Mouse (Mus musculus) CH12F3 (cell line): ENCODE measurements around the gene Gpr182.

Source experiments
- in situ Hi-C: fragments of 300-500 bp; cut with MboI; formaldehyde crosslinking; loops from 2 replicates; pipeline ENCODE4 v1.14.3; 2020; ENCODE audit warnings: low sequenced_read_pairs

Gene Gpr182

DNA sequence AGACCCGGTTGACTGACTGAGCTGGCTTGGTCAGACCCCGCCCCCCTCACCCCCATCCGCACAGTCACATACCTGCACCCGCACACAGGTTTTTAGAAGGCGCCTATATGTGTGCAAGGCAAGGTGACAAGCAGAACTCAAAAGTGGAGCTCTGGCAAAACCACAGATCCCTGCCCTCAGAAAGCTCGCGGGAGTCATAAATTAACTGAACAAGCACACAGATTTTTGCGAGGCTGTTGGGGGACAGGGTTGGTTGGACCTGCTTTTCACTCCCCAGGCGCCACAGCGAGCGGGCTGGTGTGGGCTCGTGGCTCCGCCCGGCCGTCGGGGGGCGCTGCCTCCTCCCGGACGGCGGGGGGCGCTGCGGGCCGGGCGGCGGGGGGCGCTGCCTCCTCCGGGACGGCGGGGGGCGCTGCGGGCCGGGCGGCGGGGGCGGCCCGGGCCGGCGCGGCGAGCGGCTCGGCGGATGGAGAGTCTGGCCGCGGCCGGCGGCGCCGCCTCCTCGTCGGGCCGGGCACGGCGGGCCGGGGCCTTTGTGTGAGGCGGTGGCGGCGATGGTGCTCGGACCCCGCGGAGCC lies 12.4 kb downstream of the Gpr182 start, which contains the start of gene Zbtb39:
Gene Zbtb39 (plus strand): TSS at position 456 of the 578 bp plus-strand sequence.
- in situ Hi-C loops = loop anchor here (10.0 kb wide), 1 partner anchor 54 kb away; no protein-coding TSS in a partner anchor

DNA sequence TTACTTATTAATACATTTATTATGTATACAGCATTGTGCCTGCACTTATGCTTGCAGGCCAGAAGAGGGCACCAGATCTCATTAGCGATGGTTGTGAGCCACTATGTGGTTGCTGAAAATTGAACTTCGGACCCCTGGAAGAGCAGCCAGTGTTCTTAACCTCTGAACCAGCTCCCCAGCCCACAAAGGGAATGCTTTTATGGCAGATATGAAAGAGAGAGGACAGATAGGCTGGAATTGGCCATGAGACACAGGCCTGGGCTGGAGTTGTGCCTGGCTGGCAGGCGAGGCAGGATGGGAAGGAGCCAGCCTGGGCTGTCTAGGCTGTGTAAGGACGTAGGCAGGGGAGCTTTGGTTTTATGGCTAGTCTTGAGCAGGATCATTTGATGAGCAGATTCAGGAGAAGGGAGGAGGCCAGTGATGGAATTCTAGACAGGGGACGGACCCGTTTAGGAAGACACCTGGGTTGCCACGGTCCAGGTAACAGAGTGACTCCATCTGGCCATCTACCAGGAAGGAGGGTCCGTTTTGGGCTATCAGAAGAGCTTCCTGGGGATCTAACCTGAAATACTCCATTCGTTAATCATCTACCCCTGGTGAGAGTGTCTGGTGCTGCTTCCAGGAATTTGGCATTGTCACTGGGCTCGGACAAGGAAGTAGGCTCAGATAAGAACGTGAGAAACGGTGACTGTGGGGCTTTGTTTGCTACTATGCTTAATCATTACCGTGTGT lies 13.2 kb downstream of the Gpr182 start:
- in situ Hi-C loops = loop anchor here (10.0 kb wide), 1 partner anchor 54 kb away; no protein-coding TSS in a partner anchor

DNA sequence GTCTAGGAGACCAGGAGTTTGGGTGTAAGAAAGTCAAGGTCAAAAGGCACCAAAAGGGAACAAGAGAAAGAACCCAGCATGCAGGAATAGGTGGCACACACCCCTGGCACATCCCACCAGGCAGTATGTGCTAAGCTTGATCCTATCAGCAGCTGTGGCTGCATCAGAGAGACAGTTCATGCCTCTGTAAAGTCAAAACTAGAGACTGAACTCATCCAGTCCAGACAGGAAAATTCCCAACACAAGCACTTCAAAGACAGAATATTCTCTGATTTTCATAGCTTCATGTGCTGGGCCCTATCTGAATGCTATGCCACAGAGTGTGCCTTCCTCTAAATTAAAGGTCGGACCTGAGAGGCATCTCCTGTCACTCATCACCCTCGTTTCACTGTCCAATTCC lies 14.0 kb downstream of the Gpr182 start:
- in situ Hi-C loops = loop anchor here (10.0 kb wide), 1 partner anchor 53 kb away; no protein-coding TSS in a partner anchor

DNA sequence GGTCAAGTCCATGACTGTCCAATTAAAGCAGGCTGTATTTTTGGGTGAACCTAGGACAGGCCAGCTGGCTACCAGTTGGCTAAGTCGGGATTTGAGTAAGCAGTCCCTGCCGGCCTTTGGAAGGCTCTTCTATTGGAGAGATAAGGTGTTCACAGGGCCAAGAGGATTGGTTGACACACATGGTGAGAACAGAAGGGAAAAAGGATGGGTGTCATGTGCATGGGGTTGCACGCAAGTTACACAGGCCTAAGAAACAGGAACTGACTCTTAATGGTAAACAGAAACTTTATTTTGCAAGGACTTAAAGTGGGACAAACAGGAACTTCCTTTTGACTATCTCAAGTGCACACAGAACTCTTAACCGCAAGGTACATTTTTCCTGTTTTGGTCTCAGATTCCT lies 14.6 kb downstream of the Gpr182 start:
- in situ Hi-C loops = loop anchor here (10.0 kb wide), 1 partner anchor 52 kb away; no protein-coding TSS in a partner anchor

DNA sequence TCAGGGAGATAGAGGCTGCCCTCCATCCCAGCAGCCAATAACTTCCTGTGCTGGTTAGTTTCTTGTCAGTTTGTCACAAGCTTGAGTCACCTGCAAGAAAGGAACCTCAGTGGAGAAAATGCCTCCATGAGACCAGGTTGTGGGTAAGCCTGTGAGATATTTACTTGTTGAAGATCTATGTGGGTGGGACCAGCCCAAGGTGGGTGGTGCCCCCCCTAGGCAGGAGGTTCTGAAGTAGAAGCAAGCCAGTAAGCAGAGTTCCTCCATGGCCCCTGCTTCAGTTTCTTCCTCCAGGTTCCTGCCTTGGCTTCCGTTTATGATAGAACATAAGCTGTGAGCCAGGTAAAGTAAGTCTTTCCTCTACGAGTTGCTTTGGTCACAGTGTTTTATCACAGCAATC lies 15.3 kb downstream of the Gpr182 start:
- in situ Hi-C loops = loop anchor here (10.0 kb wide), 1 partner anchor 51 kb away; no protein-coding TSS in a partner anchor

DNA sequence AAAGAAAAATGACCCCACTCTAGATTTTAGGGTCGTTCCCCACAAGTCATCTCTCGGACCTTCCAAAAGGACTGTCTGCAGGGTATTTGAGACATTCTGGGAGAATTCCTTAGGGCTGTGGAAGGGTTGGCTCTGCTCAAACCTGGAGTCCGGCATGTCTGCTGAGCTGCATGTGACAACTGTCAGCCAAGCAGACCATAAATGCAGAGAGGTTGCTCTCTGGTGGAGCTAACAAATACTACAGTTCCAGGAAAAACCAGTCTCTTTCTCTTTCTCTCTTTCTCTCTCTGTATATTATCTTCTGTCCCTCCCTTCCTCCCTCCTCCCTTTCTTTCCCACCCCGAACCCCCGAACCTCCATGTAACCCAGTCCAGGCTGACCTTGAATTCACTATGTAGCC lies 17.1 kb downstream of the Gpr182 start:
- in situ Hi-C loops = loop anchor here (10.0 kb wide), 1 partner anchor 50 kb away; no protein-coding TSS in a partner anchor

DNA sequence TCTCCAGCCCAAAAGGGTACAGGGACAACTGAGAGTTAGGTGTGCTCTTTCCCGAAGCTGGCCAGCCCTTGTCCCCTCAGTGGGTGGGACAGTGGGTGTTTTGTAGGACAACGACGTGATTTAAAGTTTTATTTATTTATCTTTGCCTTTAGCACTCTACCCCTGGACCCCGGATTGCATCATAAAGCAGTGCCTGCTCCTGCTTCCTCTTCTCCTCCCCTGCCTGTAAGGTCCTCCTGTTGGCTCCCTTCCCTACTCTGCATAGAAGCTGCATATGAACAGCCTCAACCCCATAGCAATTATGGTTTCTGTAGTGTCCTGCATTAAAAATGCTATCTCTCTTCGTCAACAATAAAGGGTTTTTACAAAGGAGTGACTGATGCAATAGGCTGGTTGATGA lies 20.1 kb downstream of the Gpr182 start:
- in situ Hi-C loops = loop anchor here (10.0 kb wide), 1 partner anchor 47 kb away; no protein-coding TSS in a partner anchor

DNA sequence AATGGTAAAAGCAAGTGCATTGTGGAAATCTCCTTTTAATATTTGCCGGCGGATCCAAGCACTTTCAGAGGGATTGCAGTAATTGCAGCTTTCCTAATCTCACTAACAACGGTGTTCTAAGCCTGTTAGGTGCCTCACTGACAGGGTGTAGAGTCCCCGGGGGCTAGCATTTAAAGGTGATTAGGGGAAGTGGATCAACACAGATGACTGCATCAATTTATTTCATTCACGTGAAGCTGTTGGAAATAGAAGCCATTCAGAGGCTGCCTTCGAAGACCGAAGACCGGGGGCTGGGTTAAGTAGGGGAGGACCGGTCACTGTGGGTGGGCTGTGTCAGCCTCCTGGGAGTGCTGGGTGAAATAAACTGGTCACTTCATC lies 20.6 kb downstream of the Gpr182 start:
- in situ Hi-C loops = loop anchor here (10.0 kb wide), 1 partner anchor 46 kb away; no protein-coding TSS in a partner anchor

DNA sequence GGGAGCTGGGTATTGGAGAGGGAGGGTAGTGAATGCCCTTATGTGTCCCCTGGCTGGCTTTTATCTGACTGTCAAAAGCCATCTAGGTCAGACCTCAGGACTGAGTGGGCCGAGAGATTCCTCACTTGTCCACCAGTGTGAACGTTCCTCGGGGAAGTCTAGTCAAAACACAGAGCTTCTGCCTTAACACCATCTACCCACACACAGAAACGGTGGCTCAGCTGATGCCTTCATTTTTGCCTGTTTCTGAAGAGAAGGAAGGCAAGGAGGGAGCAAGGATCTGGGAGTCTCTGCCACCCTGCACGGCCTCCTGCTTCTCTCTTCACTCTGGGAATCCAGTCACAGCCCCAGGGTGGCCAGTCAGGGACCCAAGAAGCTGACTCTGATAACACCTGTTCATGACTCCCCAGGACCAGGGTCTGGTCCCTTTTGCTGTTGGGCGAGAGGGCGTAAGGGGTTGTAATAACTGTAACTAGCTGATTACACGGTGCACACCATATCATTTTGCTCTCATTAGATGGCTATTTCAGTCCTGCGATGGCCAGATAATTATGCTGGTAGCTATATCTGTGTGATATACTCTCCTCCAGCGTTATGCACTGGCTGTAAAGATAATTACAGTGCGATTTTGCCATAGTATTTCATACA lies 21.1 kb downstream of the Gpr182 start:
- in situ Hi-C loops = loop anchor here (10.0 kb wide), 1 partner anchor 46 kb away; no protein-coding TSS in a partner anchor

DNA sequence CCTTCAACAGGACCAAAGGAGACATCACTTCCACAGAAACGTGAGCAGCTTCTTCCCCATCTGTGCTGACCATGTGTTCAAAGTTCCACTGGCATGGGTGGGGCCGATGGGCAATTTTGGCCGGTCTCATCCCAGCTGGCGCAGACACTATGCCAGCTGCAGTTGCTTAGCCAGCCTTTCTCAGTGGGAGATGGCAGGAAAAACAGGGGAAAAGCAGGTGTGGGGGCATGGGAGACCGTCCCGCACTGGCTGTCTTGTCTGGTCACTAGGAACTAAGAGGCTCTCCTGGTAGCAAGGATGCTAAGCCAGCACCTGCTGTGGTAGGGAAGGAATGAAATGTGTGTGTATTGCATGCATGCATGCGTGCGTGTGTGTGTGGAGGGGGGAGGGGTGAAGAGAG lies 23.1 kb downstream of the Gpr182 start:
- in situ Hi-C loops = no loop called here

DNA sequence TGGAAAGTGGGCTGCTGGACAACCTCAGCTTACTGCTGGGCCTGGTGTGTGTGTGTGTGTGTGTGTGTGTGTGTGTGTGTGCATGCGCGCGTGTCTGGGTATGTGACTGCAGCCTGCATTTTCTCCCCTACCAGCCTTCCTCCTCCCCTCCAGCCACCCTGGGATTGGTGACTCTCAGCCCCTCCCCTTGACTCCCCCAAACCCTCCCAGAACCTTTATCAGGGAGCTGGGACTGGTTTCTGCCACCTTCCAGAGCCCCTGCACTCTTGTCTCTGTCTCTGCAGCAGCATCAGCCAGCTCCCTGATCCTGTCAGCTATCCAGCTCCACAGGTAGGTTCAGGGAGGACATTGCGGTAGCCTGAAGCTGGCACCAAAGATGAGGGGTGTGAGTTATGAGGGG lies 26.4 kb downstream of the Gpr182 start:
- in situ Hi-C loops = no loop called here

DNA sequence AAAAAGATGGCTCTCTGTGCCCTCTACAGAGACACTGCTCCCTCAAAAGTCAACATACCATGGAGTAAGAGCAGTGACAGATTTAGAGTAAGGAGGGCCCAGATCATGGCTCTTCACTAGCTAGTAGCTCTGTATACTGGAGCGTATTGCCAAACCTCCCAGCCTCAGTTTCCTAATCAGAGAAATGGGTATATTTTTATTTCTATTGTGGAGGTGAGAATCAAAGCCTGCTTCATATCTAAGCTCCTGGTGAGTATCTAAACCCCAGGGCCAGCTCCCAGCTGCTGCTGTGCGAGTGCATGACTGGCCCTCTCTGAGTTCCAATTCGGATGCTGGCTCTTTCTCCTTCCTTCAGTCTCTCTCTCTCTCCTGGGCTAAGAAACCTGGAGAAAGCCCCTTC lies 27.4 kb downstream of the Gpr182 start, which contains the start of gene Tac2:
Gene Tac2 (plus strand): TSS at position 301 of the 400 bp plus-strand sequence.
- in situ Hi-C loops = no loop called here

DNA sequence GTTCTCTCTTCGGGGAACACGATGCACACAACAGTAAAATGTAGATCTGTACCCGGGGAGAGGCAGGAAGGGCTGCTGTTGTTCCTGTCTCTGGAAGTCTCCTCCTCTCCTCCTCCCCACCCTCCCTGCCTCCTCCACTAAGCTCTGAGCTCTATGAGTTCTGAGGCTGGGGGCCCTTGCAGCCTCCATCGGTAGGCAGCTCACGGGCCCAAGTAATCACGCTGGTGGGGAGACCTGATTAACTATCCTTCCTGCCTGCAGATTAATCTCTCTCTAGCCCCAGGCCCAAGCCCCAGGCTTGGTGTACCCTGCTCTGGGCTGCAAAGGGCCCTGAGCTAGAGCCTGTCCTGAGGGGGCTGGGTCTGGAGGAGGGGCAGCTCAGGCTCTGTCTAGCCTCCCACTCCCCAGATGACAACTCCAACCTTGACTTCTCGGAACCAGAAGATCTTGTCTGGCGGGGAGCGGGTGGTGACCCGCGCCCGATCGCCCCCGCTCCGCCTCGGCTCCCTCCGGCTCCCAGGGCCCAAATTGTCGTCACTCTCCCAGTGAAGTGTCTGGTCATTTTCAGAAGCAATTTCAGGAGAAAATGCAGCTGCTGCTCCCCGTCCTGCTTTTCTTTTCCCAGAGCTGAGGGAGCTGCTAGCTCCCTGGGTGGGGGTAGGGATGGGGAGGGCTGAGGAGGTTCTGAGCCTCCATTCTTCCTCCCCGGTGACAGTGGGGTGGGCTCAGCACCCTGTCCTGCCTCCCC lies 29.7 kb downstream of the Gpr182 start:
- in situ Hi-C loops = no loop called here

DNA sequence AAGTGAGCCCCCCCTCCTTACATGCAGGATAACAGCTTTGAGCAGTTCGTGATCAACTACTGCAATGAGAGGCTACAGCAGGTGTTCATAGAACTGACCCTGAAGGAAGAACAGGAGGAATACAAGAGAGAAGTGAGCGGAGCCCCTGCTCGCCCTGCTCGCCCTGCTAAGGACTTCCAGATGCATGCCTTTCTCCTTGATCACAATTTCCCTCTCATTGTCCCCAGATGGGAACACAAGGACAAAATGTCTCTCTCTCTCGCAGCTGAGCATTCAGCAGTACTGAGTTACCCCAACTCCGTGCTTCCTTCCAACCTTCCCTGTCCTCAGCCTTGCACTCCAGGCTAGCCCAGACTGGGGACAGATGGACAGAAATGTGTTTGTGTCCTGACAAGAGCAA lies 38.8 kb downstream of the Gpr182 start:
- in situ Hi-C loops = no loop called here

DNA sequence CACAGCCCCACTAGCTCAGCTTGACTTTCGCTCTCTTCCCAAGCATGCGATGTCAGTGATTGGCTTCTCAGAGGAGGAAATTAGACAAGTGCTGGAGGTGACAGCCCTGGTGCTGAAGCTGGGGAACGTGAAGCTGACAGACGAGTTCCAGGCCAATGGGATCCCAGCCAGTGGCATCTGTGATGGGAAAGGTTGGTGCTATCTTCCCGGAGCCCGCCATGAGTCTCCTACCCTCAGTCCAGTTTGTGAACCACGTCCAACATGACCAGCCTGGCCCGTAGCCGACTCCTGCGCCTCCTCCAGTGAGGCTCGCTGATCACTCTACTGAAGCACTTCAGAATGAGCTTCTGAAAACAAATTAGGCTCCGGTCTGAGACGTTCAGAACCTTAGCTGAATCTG lies 41.2 kb downstream of the Gpr182 start:
- in situ Hi-C loops = no loop called here

DNA sequence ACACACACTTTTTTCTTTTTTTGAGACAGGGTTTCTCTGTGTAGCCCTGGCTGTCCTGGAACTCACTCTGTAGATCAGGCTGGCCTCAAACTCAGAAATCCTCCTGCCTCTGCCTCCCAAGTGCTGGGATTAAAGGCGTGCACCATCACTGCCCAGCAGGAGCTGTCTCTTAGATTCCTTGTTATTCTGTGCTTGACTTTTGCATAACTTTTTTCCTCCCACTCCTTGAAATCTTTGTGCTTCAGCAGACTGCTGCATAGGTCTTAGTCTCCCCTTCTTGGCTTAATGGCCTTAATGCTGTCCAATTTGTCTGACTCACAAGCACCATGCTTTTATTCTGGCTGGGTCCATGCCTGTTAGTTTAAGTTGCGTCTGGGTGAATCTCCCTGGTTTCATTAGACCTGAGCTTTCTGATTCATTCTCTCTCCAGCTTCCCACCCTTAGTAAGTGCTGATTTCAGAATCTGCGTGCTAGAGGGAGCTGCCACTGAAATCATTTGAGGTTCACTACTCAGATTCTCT lies 42.6 kb downstream of the Gpr182 start:
- in situ Hi-C loops = no loop called here

DNA sequence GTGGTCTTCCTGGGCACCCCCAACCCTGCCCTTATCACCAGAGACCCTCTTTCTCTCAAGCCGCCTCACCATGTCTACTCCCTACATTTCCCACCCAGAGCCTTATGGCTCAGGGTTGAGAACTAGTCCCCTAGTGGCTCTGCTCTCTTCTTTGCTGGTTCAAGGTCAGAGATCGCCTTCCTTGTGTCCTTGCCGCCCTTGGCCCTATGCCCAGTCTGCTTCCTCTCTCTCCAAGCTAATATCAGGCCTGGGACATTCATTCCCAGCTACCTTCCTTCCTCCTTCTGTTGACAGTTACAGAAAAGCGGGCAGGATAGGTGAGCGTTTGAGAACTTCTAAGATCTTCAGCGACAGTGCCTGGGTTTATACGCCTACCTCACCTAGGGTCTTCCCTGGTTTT lies 43.8 kb downstream of the Gpr182 start:
- in situ Hi-C loops = no loop called here

DNA sequence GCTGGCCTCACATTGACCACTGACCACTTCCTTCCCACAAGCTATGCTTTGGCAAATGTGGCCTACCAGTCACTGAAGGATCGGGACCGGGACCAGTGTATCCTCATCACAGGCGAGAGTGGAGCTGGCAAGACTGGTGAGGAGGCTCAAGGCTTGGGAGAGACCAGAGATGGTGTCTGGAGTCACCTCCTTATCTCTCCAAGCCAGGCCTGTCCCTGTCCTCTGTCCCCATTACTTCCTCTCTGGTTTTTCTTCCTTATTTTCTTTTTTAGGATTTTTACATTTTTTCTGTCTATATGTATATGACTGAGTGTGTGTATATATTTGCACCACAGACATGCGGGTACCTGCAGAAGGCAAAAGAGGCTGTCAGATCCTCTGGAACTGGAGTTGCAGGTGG lies 45.7 kb downstream of the Gpr182 start:
- in situ Hi-C loops = no loop called here

DNA sequence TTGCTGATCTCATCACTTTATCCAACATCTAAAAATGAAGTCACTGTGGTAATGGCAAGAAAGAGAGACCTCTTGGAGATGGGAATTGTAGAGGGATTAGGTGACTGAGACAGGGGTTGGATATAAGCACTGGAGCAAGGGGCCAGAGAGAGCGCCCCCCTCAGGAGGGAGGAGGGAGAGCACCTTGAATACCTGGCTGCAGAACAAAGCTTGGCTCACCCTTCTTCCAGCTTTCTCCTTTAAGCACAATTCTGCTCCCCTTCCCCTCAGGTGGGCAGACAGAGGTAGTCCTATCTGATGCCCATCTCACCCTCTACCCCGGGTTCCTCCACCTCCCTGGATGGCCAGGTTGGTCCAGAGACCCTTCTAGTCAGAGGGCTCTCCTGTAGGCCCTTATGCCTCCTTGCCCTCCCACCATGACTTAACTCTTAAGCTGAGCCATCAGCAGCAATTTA lies 46.7 kb downstream of the Gpr182 start, which contains the start of gene Myo1a:
Gene Myo1a (plus strand): TSS at position 405 of the 455 bp plus-strand sequence.
- in situ Hi-C loops = no loop called here

DNA sequence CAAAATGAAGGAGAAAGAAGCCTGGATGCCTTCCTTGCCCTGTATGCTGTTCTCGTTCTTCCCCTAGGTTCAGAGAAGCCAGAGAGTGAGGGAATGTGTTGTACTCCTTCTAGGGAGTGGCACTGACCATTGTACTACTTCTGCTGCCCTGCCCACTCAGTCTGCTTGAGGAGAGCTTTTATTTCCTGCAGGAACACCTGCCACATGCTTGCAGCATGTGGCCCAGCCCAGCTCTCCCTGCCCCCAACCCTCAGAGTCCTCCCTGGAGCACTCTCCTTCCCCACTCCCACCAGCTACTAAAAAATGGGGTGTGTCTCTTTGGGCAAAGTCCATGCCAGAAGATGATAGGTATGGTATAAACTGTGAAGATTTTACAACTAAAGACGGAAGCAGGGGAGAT lies 47.2 kb downstream of the Gpr182 start:
- in situ Hi-C loops = no loop called here
